Mouse (Mus musculus) stomach, postnatal 0 days (tissue): ENCODE measurements around the gene Slc2a10.

Experiments
- CTCF ChIP-seq: IDR thresholded peaks from 2 replicates; pipeline ENCODE4 v1.5.1; 2016; ENCODE audit warnings: antibody characterized with exemption, low read depth, mild to moderate bottlenecking, moderate library complexity
- EP300 ChIP-seq: optimal IDR thresholded peaks from 2 replicates; pipeline ENCODE3; 2016; ENCODE audit warnings: antibody characterized with exemption

DNA sequence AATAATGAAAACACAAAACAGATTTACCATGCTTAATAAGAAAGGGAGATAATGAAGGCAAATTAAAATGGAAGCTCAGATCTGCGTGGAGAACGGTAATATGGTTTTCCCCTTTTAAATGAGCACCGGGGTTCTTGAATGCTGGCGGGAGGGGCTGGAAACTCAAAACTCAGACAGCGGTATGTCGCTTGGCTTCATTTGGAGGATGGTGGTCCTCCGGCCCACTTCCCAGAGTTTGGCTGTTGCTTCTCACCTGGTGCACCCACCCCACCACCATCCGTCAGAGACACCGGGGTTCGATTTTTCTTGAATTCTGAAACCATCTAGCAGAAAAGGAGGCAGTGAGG is 40.1 kb downstream of the Slc2a10 start:
- TF ChIP-seq CTCF (no peak), EP300 (no peak)
